Mouse (Mus musculus): ENCODE data around the gene Poll.

- TF ChIP-seq CTCF (IDR thresholded peaks at IDR 0.05) (no peak), EP300 (IDR thresholded peaks at IDR 0.05) (no peak)
Measured at GRCm38 (mm10) chr19:45594079-45594478, 33.7 kb upstream of the Poll start.
